Mouse (Mus musculus): ENCODE measurements around the gene Gm7168. TPM values are rescaled to one million over a fixed set of nuclear protein-coding genes. Genes with fewer than 3 reads are reported as not detected.

The Gm7168 gene
- polyA plus RNA-seq (2015; fragmentation: Illumina TruSeq; extraction: RNeasy Lipid Tissue Mini Kit (QIAGEN cat#74804); ENCODE audit: low read depth, low replicate concordance) = not detected

DNA sequence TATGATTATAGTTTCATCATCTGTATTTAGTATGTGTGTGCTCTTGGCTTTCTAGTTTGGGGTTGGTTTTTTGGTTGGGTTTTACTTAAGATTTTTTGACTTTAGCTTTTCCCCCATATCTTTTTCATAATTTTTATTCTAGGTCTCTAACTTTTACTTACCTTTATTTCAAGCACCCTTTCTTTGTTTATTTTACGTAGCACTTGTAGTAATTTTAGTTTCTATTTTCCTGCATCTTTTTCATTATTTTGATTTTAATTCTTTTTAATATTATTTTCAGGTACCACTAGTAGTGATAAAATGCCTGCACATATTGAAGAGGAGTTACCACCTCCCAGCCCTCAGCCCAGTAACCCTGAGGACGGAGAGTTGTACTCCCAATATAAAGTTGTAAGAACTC lies at the start of gene Gm7168:
Gene Gm7168 (plus strand): TSS at position 301 of the 400 bp plus-strand sequence.

Other genes with a start within 250 kb of the Gm7168 start
- gene Afdn, start 187.8 kb upstream of the Gm7168 start, polyA plus RNA-seq (2015; fragmentation: Illumina TruSeq; extraction: RNeasy Lipid Tissue Mini Kit (QIAGEN cat#74804); ENCODE audit: low read depth, low replicate concordance) = 58.2 TPM
- gene Tcte2, start 186.5 kb upstream of the Gm7168 start, polyA plus RNA-seq (2015; fragmentation: Illumina TruSeq; extraction: RNeasy Lipid Tissue Mini Kit (QIAGEN cat#74804); ENCODE audit: low read depth, low replicate concordance) = 11.8 TPM
- not detected for gene Gm7356, start 55.3 kb downstream of the Gm7168 start, polyA plus RNA-seq (2015; fragmentation: Illumina TruSeq; extraction: RNeasy Lipid Tissue Mini Kit (QIAGEN cat#74804); ENCODE audit: low read depth, low replicate concordance)
- not detected for gene Gm7358, start 111.2 kb downstream of the Gm7168 start, polyA plus RNA-seq (2015; fragmentation: Illumina TruSeq; extraction: RNeasy Lipid Tissue Mini Kit (QIAGEN cat#74804); ENCODE audit: low read depth, low replicate concordance)